Mouse (Mus musculus) G1E (cell line): ENCODE measurements at regions not wholly inside any gene's neighbourhood (a gene's known extent, or its start where the extent isn't known, plus 50 kb on each side); places are given as distances from the start of the nearest gene placed in this dataset.

Experiments
- ATAC-seq: 2 replicates; pipeline ENCODE4 v1.8.0; 2016; ENCODE audit warnings: mild to moderate bottlenecking; ENCODE audit not compliant: insufficient number of reproducible peaks, poor library complexity, low FRiP score, severe bottlenecking; ENCODE audit errors: extremely low read depth
- DNase-seq: peaks from one replicate; pipeline ENCODE4 v3.0.0; 2012; ENCODE audit warnings: low spot score
- H3K27me3 ChIP-seq: 2 replicates; pipeline ENCODE4 v1.6.1; 2012; ENCODE audit warnings: mild to moderate bottlenecking, low read length, inconsistent platforms; ENCODE audit not compliant: insufficient read depth
- H3K36me3 ChIP-seq: replicated peaks from 2 replicates; pipeline ENCODE3; 2012; ENCODE audit warnings: mild to moderate bottlenecking, inconsistent platforms
- H3K4me1 ChIP-seq: 2 replicates; pipeline ENCODE4 v1.6.1; 2012; ENCODE audit warnings: low read depth, low read length, inconsistent platforms, mixed read lengths; ENCODE audit not compliant: insufficient read depth
- H3K4me3 ChIP-seq: 2 replicates; pipeline ENCODE4 v1.5.1; 2012; ENCODE audit warnings: low read depth, mild to moderate bottlenecking, inconsistent platforms, low read length, moderate library complexity, mixed read lengths
- H3K9me3 ChIP-seq: replicated peaks from 2 replicates; pipeline ENCODE4 v1.6.1; 2012; ENCODE audit warnings: inconsistent platforms
- CTCF ChIP-seq: IDR thresholded peaks from 2 replicates; pipeline ENCODE4 v1.5.1; 2012; ENCODE audit warnings: low read depth, low read length, inconsistent platforms, mixed read lengths
- GATA1 ChIP-seq: IDR thresholded peaks from 2 replicates; pipeline ENCODE4 v1.6.1; 2012; ENCODE audit warnings: borderline replicate concordance, low read length, inconsistent platforms, mixed read lengths
- GATA2 ChIP-seq: IDR thresholded peaks from 2 replicates; pipeline ENCODE4 v1.6.1; 2012; ENCODE audit warnings: low read depth, low read length, inconsistent platforms, borderline replicate concordance
- POLR2AphosphoS5 ChIP-seq: IDR thresholded peaks from 2 replicates; pipeline ENCODE4 v1.6.1; 2012; ENCODE audit warnings: low read depth, low read length, inconsistent platforms; ENCODE audit not compliant: insufficient replicate concordance
- TAL1 ChIP-seq: conservative IDR thresholded peaks from 2 replicates; pipeline ENCODE4 v1.6.1; 2012; ENCODE audit warnings: low read depth, low read length, inconsistent platforms, mixed read lengths

- Histone ChIP-seq H3K4me3 (no peak overlapping the region), H3K4me1 (no peaks in the 10 kb centered on the region), H3K9me3 (no peaks in the 10 kb centered on the region), H3K27me3 (peaks cover 3% of the 10 kb centered on the region; the same call in 1 of the 2 replicates), H3K36me3 (no peaks in the 10 kb centered on the region)
- no peak for ATAC-seq
- no peak for DNase-seq
- no peak for TF ChIP-seq CTCF
- TF ChIP-seq TAL1 = no peak
- TF ChIP-seq GATA1 = no peak
- TF ChIP-seq GATA2 = no peak
Observed at GRCm38 (mm10) chr4:35352606-35353005, 126.6 kb upstream of the C9orf72 start.

GRCm38 (mm10) chr4:35350465-35350864 is 124.5 kb upstream of the C9orf72 start:
- Histone ChIP-seq H3K4me3 (no peak overlapping the region), H3K27me3 (peaks cover 3% of the 10 kb centered on the region; the same call in 1 of the 2 replicates), H3K36me3 (no peaks in the 10 kb centered on the region), H3K9me3 (no peaks in the 10 kb centered on the region), H3K4me1 (no peaks in the 10 kb centered on the region)
- ATAC-seq = no peak
- TF ChIP-seq GATA1 = no peak
- no peak for TF ChIP-seq CTCF
- no peak for TF ChIP-seq TAL1
- no peak for TF ChIP-seq POLR2AphosphoS5
- TF ChIP-seq GATA2 = no peak
- DNase-seq = no peak

- ATAC-seq (no peak), DNase-seq (no peak)
- H3K4me3 ChIP-seq = no peak overlapping the region
- H3K27me3 ChIP-seq = no peaks in the 10 kb centered on the region
- no peak for TF ChIP-seq POLR2AphosphoS5
- TF ChIP-seq TAL1 = no peak
- TF ChIP-seq CTCF = no peak
- no peak for TF ChIP-seq GATA1
- no peak for TF ChIP-seq GATA2
- H3K36me3 ChIP-seq = no peaks in the 10 kb centered on the region
- H3K4me1 ChIP-seq = no peaks in the 10 kb centered on the region
- no peaks in the 10 kb centered on the region for H3K9me3 ChIP-seq
Observed at GRCm38 (mm10) chr4:35347609-35348008, 121.6 kb upstream of the C9orf72 start.

- Histone ChIP-seq H3K9me3 (no peaks in the 10 kb centered on the region), H3K27me3 (no peaks in the 10 kb centered on the region), H3K4me1 (no peaks in the 10 kb centered on the region), H3K4me3 (no peak overlapping the region), H3K36me3 (no peaks in the 10 kb centered on the region)
- DNase-seq (no peak), ATAC-seq (no peak)
- no peak for TF ChIP-seq TAL1
- TF ChIP-seq GATA2 = no peak
- no peak for TF ChIP-seq POLR2AphosphoS5
- TF ChIP-seq CTCF = no peak
- TF ChIP-seq GATA1 = no peak
Observed at GRCm38 (mm10) chr4:35343751-35344150, 117.8 kb upstream of the C9orf72 start.

GRCm38 (mm10) chr4:35331161-35331560 is 105.2 kb upstream of the C9orf72 start:
- Histone ChIP-seq H3K27me3 (no peaks in the 10 kb centered on the region), H3K9me3 (no peaks in the 10 kb centered on the region), H3K36me3 (no peaks in the 10 kb centered on the region), H3K4me1 (no peaks in the 10 kb centered on the region), H3K4me3 (no peak overlapping the region)
- ATAC-seq = no peak
- no peak for DNase-seq
- no peak for TF ChIP-seq TAL1
- TF ChIP-seq POLR2AphosphoS5 = no peak
- TF ChIP-seq GATA1 = no peak

- Histone ChIP-seq H3K27me3 (peaks cover 2% of the 10 kb centered on the region; the same call in 1 of the 2 replicates), H3K9me3 (no peaks in the 10 kb centered on the region), H3K4me1 (no peaks in the 10 kb centered on the region), H3K36me3 (no peaks in the 10 kb centered on the region), H3K4me3 (no peak overlapping the region)
- DNase-seq (no peak), ATAC-seq (no peak)
- TF ChIP-seq GATA2 = no peak
- no peak for TF ChIP-seq CTCF
- TF ChIP-seq POLR2AphosphoS5 = no peak
- TF ChIP-seq GATA1 = no peak
- no peak for TF ChIP-seq TAL1
Observed at GRCm38 (mm10) chr4:35325300-35325699, 99.3 kb upstream of the C9orf72 start.
